Mouse (Mus musculus) thymus, postnatal 0 days (tissue): ENCODE measurements around the gene B3galt2. TPM values are rescaled to one million over a fixed set of nuclear protein-coding genes. Genes with fewer than 3 reads are reported as not detected.

ENCODE experiments used
- DNase-seq: peaks from one replicate; pipeline ENCODE4 v3.0.0-alpha.2; 2015; ENCODE audit warnings: low spot score
- polyA plus RNA-seq: library from polyadenylated mRNA; unstranded; fragments of >200 nt; fragmentation: Nextera tagmentation; extraction: Ambion mirVana; gene quantifications from 2 replicates; pipeline ENCODE4 v1.2.1, GENCODE M21; 2015

The B3galt2 gene
- polyA plus RNA-seq, 1 experiment from 2014 or later: 0.31 TPM

GRCm38 (mm10) chr1:143702741-143703262, 62.3 kb downstream of the B3galt2 start, which contains the start of gene Cdc73:
TSS of gene Cdc73 (minus strand) at chr1:143702893.
- peak; percentile 93 for DNase-seq

Other genes starting within 250 kb of the B3galt2 start
- 23.3 and 26.6 TPM in 2 replicates for gene Cdc73, start 62.2 kb downstream of the B3galt2 start, polyA plus RNA-seq
- 114 and 125 TPM in 2 replicates for gene Glrx2, start 75.7 kb downstream of the B3galt2 start, polyA plus RNA-seq
- gene Trove2, start 136.4 kb downstream of the B3galt2 start, polyA plus RNA-seq: 4.1 TPM in 2 replicates
- 157 and 159 TPM in 2 replicates for gene Uchl5, start 136.6 kb downstream of the B3galt2 start, polyA plus RNA-seq